Mouse (Mus musculus) layer of hippocampus, adult 2 months (tissue): Measurements from ENCODE around the gene Aadacl2. TPM values are rescaled to one million over a fixed set of nuclear protein-coding genes. Genes with fewer than 3 reads are reported as not detected.

Experiments
- DNase-seq, 2 experiments: peaks; one replicate each; pipeline ENCODE4 v3.0.0; 2022; ENCODE audit warnings: low spot score in 2 of 2
- H3K27ac ChIP-seq: fragments of 200-600 bp; 2 replicates; pipeline ENCODE4 v1.8.1; 2022
- H3K4me3 ChIP-seq: fragments of 200-600 bp; 2 replicates; pipeline ENCODE4 v1.8.1; 2022; ENCODE audit warnings: mild to moderate bottlenecking
- CTCF ChIP-seq: fragments of 200-600 bp; conservative IDR thresholded peaks from 2 replicates; pipeline ENCODE4 v1.8.1; 2022; ENCODE audit warnings: antibody characterized with exemption, mild to moderate bottlenecking, moderate library complexity
- long read RNA-seq, 2 experiments: library from polyadenylated mRNA; stranded (forward); transcript quantifications; one replicate each; pipeline ENCODE4 v2.0.0; 2021; ENCODE audit warnings: borderline mapping rate in 2 of 2
- total RNA-seq, 2 experiments: library from RNA; stranded (reverse); gene quantifications; 2 replicates each; pipeline ENCODE4 v1.2.3; 2021

The Aadacl2 gene
- not detected for total RNA-seq
- long read RNA-seq, experiment 1 = 0 reads
- long read RNA-seq, experiment 2 = 0 reads

- no peak within 1 kb of the TSS for H3K27ac ChIP-seq
- no peak for DNase-seq
- no peak for TF ChIP-seq CTCF
- H3K4me3 ChIP-seq = no peak within 1 kb of the TSS
Observed at GRCm38 (mm10) chr3:60006443-60006842, at the start of gene Aadacl2. Gene Aadacl2 (plus strand): TSS chr3:60006743.

GRCm38 (mm10) chr3:59970891-59971290, 35.7 kb upstream of the Aadacl2 start:
- H3K4me3 ChIP-seq = no peak overlapping the region
- no peak overlapping the region for H3K27ac ChIP-seq
- DNase-seq = no peak
- TF ChIP-seq CTCF = no peak

DNA sequence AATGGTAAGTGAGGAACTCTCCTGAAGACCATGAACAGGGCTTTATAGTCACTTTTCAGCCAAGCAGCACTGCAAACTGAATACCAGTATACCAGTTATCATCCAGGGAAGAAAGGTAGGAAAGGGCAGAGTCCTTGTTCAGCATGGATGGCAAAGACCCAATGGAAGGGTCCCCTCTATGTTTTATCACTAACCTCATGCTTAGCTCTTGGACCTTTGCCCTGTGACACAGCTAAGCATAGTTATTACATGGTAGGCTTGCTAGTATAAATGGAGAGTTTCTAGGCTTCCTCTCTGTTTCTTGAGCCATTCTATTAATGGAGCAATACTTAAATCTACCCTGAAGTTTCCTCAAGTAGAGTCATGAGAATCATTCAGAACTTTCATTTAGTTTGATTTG, 32.0 kb upstream of the Aadacl2 start:
- DNase-seq = no peak
- Histone ChIP-seq H3K4me3 (no peak overlapping the region), H3K27ac (no peak overlapping the region)
- TF ChIP-seq CTCF = no peak

GRCm38 (mm10) chr3:60003622-60004021, 2.9 kb upstream of the Aadacl2 start:
- Histone ChIP-seq H3K4me3 (no peak overlapping the region), H3K27ac (no peak overlapping the region)
- DNase-seq = no peak
- no peak for TF ChIP-seq CTCF

GRCm38 (mm10) chr3:60025417-60025816, 18.9 kb downstream of the Aadacl2 start, which contains the start of gene Aadac:
Gene Aadac (plus strand): TSS chr3:60025717.
- no peak within 1 kb of the TSS for H3K4me3 ChIP-seq
- DNase-seq = no peak
- H3K27ac ChIP-seq = no peak within 1 kb of the TSS
- TF ChIP-seq CTCF = no peak

DNA sequence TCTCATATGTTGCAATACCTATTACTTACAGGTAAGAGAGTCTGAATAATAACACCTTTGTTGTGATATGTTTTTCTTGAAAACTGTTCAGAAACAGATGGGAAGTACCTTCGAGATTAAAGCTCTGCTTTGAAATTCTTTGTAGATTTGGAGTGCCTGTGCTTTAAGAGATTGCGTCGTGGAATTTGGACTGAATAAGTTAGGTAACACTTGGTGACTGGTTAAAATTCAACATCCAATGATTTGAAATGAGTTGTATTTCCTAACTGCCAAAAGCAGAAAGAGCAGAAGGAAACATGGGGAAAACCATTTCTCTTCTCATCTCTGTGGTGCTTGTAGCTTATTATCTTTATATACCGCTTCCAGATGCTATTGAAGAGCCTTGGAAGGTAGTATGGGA, 25.0 kb downstream of the Aadacl2 start:
- Histone ChIP-seq H3K4me3 (no peak overlapping the region), H3K27ac (no peak overlapping the region)
- TF ChIP-seq CTCF = no peak
- DNase-seq = no peak

DNA sequence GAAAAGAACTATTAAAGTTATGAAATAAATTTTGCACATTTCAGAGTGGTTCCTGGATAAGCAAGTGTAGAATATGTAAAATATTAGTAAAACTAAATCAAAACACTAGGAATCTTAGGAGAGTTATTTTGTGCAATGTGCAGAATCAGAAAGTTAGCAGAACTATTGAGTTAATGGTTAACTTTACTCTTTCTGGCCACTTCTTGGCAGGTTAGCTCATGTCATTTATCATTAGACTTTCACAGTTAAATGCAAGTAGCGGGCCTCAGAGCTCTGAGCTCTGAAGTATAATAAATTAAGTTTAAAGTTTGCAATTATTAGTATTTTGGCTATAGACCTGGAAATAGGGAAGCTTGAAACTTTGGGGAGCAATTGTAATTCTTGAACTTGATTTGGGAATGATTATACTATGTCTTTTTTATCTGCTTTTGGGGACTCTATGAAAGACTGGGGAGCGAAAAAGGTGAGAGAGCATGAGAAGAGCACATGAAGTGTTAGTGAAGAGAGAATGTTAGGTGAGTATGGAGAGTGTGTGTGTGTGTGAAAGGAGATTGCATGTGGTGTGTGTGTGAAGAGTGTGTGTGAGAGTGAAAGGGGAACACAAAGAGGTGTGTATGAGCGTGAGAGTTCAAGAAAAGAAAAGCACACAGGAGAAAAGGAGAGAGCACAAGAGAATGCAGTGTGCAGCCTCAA, 39.8 kb downstream of the Aadacl2 start:
- no peak for TF ChIP-seq CTCF
- H3K27ac ChIP-seq = no peak overlapping the region

DNA sequence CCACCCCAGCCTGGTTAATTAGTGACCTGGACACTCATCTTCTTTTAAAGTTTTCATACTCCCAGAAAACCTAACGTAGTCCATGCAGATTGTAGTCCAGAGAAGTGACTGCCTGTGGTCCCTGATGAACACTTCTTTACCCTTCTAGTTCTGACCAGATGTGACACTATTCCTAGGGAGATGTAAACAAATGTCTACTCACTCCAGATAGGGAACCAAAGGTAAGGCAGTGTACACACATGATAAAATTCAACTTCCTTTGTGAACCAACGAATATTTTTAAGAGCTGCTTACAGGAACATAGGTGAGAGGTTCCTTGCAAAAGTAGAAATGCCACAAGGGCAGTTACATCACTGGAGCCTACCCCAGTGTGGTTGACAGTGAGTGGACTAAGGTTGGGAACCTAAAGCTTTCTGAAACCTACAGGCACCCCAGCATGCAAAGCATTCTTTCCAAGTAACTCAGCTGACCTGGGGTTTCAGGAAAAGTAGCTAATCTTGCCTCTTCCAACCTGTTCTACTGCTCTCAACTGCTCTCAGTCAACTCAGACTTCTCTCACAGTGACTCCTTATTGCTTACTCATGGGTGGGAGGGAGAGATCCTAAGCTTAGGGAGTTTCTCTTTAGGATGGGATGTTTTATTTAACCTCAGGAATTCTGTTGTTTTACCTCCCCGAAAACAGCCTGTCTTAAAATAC, 46.8 kb downstream of the Aadacl2 start:
- H3K27ac ChIP-seq = no peak overlapping the region
- no peak for DNase-seq
- H3K4me3 ChIP-seq = no peak overlapping the region
- no peak for TF ChIP-seq CTCF

More for the DNA sequence above, 39.8 kb downstream of the Aadacl2 start:
- no peak for DNase-seq
- no peak overlapping the region for H3K4me3 ChIP-seq

- no peak for DNase-seq
- TF ChIP-seq CTCF = no peak
- Histone ChIP-seq H3K4me3 (no peak overlapping the region), H3K27ac (no peak overlapping the region)
Observed at GRCm38 (mm10) chr3:60053931-60054330, 47.4 kb downstream of the Aadacl2 start.

GRCm38 (mm10) chr3:60056451-60056850, 49.9 kb downstream of the Aadacl2 start:
- H3K4me3 ChIP-seq = no peak overlapping the region
- DNase-seq = no peak
- no peak overlapping the region for H3K27ac ChIP-seq
- peak; percentile 86 for TF ChIP-seq CTCF

- H3K27ac ChIP-seq = no peak overlapping the region
- H3K4me3 ChIP-seq = no peak overlapping the region
- no peak for TF ChIP-seq CTCF
- no peak for DNase-seq
Observed at GRCm38 (mm10) chr3:60057070-60057808, 50.7 kb downstream of the Aadacl2 start.

DNA sequence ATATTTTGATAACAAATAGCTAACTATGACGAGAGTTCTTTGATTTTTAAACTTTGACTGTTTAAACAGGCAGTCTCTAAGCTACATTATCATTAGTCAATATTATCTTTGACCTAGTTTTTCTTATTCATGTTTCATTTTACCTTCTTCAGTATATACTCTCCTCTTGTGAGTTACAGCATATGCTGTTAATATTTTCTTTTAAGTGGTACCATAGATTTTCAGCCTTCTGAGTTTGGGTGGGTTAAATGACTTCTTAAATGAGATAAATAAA, 51.2 kb downstream of the Aadacl2 start:
- H3K27ac ChIP-seq = no peak overlapping the region
- no peak for TF ChIP-seq CTCF
- DNase-seq = no peak
- H3K4me3 ChIP-seq = no peak overlapping the region

Other genes starting within 250 kb of the Aadacl2 start
- gene Gm8298, start 145.7 kb upstream of the Aadacl2 start, total RNA-seq = not detected
- gene C130079G13Rik, start 81.5 kb upstream of the Aadacl2 start, total RNA-seq = not detected
- not detected for gene Aadac, start 19.0 kb downstream of the Aadacl2 start, total RNA-seq
- gene Sucnr1, start 75.1 kb downstream of the Aadacl2 start, total RNA-seq = not detected